Mouse (Mus musculus) testis, postnatal 10 days (tissue): ENCODE measurements around the gene Gm17409.

ENCODE experiments used
- DNase-seq: peaks from one replicate; pipeline ENCODE4 v3.0.0; 2021; ENCODE audit warnings: low spot score

Gene Gm17409

GRCm38 (mm10) chr2:58484284-58484965 is 14.5 kb downstream of the Gm17409 start:
- DNase-seq, result no peak

- no peak for DNase-seq
These were observed 15.2 kb downstream of the Gm17409 start for GRCm38 (mm10) chr2:58485152-58485551.

- no peak for DNase-seq
These were observed 15.8 kb downstream of the Gm17409 start for GRCm38 (mm10) chr2:58485683-58486082.

GRCm38 (mm10) chr2:58486441-58487278 is 16.7 kb downstream of the Gm17409 start:
- no peak for DNase-seq

GRCm38 (mm10) chr2:58487279-58487560 is 17.3 kb downstream of the Gm17409 start:
- DNase-seq, result no peak

- DNase-seq, result no peak
These were observed 18.5 kb downstream of the Gm17409 start for GRCm38 (mm10) chr2:58488404-58488803.

- DNase-seq, result no peak
These were observed 19.4 kb downstream of the Gm17409 start for GRCm38 (mm10) chr2:58489275-58489674.

- DNase-seq, result no peak
These were observed 24.0 kb downstream of the Gm17409 start for GRCm38 (mm10) chr2:58493685-58494635.

GRCm38 (mm10) chr2:58495271-58495670 is 25.4 kb downstream of the Gm17409 start:
- no peak for DNase-seq

GRCm38 (mm10) chr2:58496647-58497410 is 26.9 kb downstream of the Gm17409 start:
- no peak for DNase-seq

- no peak for DNase-seq
These were observed 35.6 kb downstream of the Gm17409 start for GRCm38 (mm10) chr2:58505306-58506090.

- DNase-seq, result no peak
These were observed 40.3 kb downstream of the Gm17409 start for GRCm38 (mm10) chr2:58510192-58510591.

- DNase-seq, result no peak
These were observed 43.3 kb downstream of the Gm17409 start for GRCm38 (mm10) chr2:58513212-58513611.

GRCm38 (mm10) chr2:58514489-58514888 is 44.6 kb downstream of the Gm17409 start:
- no peak for DNase-seq

- no peak for DNase-seq
These were observed 46.1 kb downstream of the Gm17409 start for GRCm38 (mm10) chr2:58516000-58516399.

- DNase-seq, result no peak
These were observed 47.0 kb downstream of the Gm17409 start for GRCm38 (mm10) chr2:58516920-58517319.

- DNase-seq, result no peak
These were observed 48.6 kb downstream of the Gm17409 start for GRCm38 (mm10) chr2:58518517-58518916.
